Mouse (Mus musculus): ENCODE measurements around the gene Pax9. TPM values are rescaled to one million over a fixed set of nuclear protein-coding genes. Genes with fewer than 3 reads are reported as not detected.

The Pax9 gene
- polyA plus RNA-seq, 1 experiment from 2014 or later = 3.7 TPM

DNA sequence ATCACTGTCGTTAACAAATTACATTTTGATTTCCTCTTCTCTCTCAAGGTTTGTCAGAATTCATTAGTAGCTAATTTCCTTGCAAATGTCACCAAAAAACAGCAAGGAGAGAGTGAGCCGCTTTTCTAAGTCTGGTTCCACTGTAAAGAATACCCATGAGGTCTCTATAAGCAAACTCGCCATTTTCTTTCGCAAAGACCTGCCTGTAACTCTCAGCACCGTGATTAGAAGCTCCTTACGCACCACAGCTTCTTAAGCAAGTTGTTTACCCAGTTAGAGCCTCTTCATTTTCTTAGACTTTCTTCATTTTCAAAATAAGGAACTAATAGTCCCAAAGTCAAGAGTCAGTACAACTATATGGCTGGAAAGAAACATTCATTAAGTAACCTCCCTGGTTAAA, 9.4 kb downstream of the Pax9 start:
- Histone ChIP-seq H3K9ac (ENCODE audit: low read length) (no peak overlapping the region), H3K4me3 (ENCODE audit: low read depth, low read length) (no peak overlapping the region), H3K36me3 (ENCODE audit: control insufficient read depth, insufficient read depth, low read length) (no peaks in the 10 kb centered on the region), H3K4me1 (ENCODE audit: control insufficient read depth, insufficient read depth, low read length) (0 out of 2 replicates have a peak, but pooled peaks cover 3% of the 10 kb centered on the region), H3K27me3 (ENCODE audit: control insufficient read depth, insufficient read depth, low read length) (peaks cover 61% of the 10 kb centered on the region), H3K9me3 (ENCODE audit: control insufficient read depth, low read length) (no peaks in the 10 kb centered on the region), H3K4me2 (ENCODE audit: low read depth) (no peak overlapping the region), H3K27ac (ENCODE audit: low read depth, low read length) (no peak overlapping the region)
- no peak for DNase-seq (ENCODE audit: low spot score)
- 11% methylated on average over 6 of the region's 6 CpGs for WGBS
- no peak for ATAC-seq (ENCODE audit: insufficient read depth, low FRiP score, low TSS enrichment)

GRCm38 (mm10) chr12:56717971-56718706, 26.6 kb downstream of the Pax9 start:
- H3K9ac ChIP-seq (ENCODE audit: low read length) = no peak overlapping the region
- no peak overlapping the region for H3K27ac ChIP-seq (ENCODE audit: low read depth, low read length)
- H3K36me3 ChIP-seq (ENCODE audit: control insufficient read depth, insufficient read depth, low read length) = no peaks in the 10 kb centered on the region
- no peak for DNase-seq (ENCODE audit: low spot score)
- H3K9me3 ChIP-seq (ENCODE audit: control insufficient read depth, low read length) = no peaks in the 10 kb centered on the region
- H3K4me3 ChIP-seq (ENCODE audit: low read depth, low read length) = no peak overlapping the region
- no peak overlapping the region for H3K4me2 ChIP-seq (ENCODE audit: low read depth)
- 3% methylated on average over 14 of the region's 14 CpGs for WGBS
- H3K27me3 ChIP-seq (ENCODE audit: control insufficient read depth, insufficient read depth, low read length) = 0 out of 2 replicates have a peak, but pooled peaks cover 2% of the 10 kb centered on the region
- no peaks in the 10 kb centered on the region for H3K4me1 ChIP-seq (ENCODE audit: control insufficient read depth, insufficient read depth, low read length)
- no peak for ATAC-seq (ENCODE audit: insufficient read depth, low FRiP score, low TSS enrichment)

GRCm38 (mm10) chr12:56718707-56719051, 27.1 kb downstream of the Pax9 start:
- no peak overlapping the region for H3K4me2 ChIP-seq (ENCODE audit: low read depth)
- 0 out of 2 replicates have a peak, but pooled peaks cover 2% of the 10 kb centered on the region for H3K27me3 ChIP-seq (ENCODE audit: control insufficient read depth, insufficient read depth, low read length)
- no peak overlapping the region for H3K4me3 ChIP-seq (ENCODE audit: low read depth, low read length)
- no peaks in the 10 kb centered on the region for H3K36me3 ChIP-seq (ENCODE audit: control insufficient read depth, insufficient read depth, low read length)
- H3K4me1 ChIP-seq (ENCODE audit: control insufficient read depth, insufficient read depth, low read length) = no peaks in the 10 kb centered on the region
- DNase-seq (ENCODE audit: low spot score) (no peak), ATAC-seq (ENCODE audit: insufficient read depth, low FRiP score, low TSS enrichment) (no peak)
- H3K9ac ChIP-seq (ENCODE audit: low read length) = no peak overlapping the region
- H3K9me3 ChIP-seq (ENCODE audit: control insufficient read depth, low read length) = no peaks in the 10 kb centered on the region
- H3K27ac ChIP-seq (ENCODE audit: low read depth, low read length) = no peak overlapping the region
- WGBS = 9% methylated on average over 6 of the region's 6 CpGs

- no peaks in the 10 kb centered on the region for H3K27me3 ChIP-seq (ENCODE audit: control insufficient read depth, insufficient read depth, low read length)
- 77% methylated on average over 4 of the region's 4 CpGs for WGBS
- H3K9ac ChIP-seq (ENCODE audit: low read length) = no peak overlapping the region
- no peaks in the 10 kb centered on the region for H3K4me1 ChIP-seq (ENCODE audit: control insufficient read depth, insufficient read depth, low read length)
- H3K4me2 ChIP-seq (ENCODE audit: low read depth) = no peak overlapping the region
- no peak overlapping the region for H3K4me3 ChIP-seq (ENCODE audit: low read depth, low read length)
- H3K9me3 ChIP-seq (ENCODE audit: control insufficient read depth, low read length) = no peaks in the 10 kb centered on the region
- ATAC-seq (ENCODE audit: insufficient read depth, low FRiP score, low TSS enrichment) = no peak
- H3K27ac ChIP-seq (ENCODE audit: low read depth, low read length) = no peak overlapping the region
- H3K36me3 ChIP-seq (ENCODE audit: control insufficient read depth, insufficient read depth, low read length) = no peaks in the 10 kb centered on the region
- DNase-seq (ENCODE audit: low spot score) = no peak
Observed at GRCm38 (mm10) chr12:56727631-56728030, 36.1 kb downstream of the Pax9 start.

DNA sequence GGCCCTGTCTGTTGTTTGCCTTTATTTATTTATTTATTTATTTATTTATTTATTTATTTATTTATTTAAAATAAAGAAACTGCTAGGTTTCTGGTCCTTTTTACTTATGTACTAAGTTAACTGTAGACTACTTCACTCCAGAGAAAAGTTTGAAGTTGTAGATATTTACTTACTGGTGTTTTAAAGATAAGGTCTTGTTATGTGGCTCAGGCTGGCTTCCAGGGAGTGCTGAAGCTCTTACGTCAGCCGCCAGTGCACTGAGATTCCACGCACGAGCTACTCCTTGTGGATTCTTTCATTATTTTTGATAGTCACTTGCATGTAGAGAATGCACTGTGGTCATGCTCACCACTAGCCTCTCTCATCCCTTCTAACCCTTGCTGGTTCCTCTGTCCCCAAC, 45.5 kb downstream of the Pax9 start:
- Histone ChIP-seq H3K4me2 (ENCODE audit: low read depth) (no peak overlapping the region), H3K4me1 (ENCODE audit: control insufficient read depth, insufficient read depth, low read length) (no peaks in the 10 kb centered on the region), H3K36me3 (ENCODE audit: control insufficient read depth, insufficient read depth, low read length) (no peaks in the 10 kb centered on the region), H3K4me3 (ENCODE audit: low read depth, low read length) (no peak overlapping the region), H3K9ac (ENCODE audit: low read length) (no peak overlapping the region), H3K9me3 (ENCODE audit: control insufficient read depth, low read length) (no peaks in the 10 kb centered on the region), H3K27ac (ENCODE audit: low read depth, low read length) (no peak overlapping the region), H3K27me3 (ENCODE audit: control insufficient read depth, insufficient read depth, low read length) (no peaks in the 10 kb centered on the region)
- ATAC-seq (ENCODE audit: insufficient read depth, low FRiP score, low TSS enrichment) = no peak
- WGBS = 91% methylated on average over 4 of the region's 4 CpGs
- no peak for DNase-seq (ENCODE audit: low spot score)

Other genes with a start within 250 kb of the Pax9 start
- gene Nkx2-1, start 154.9 kb upstream of the Pax9 start, polyA plus RNA-seq (2014; fragmentation: Nextera tagmentation; extraction: Ambion mirVana) = not detected in 2 replicates
- gene Nkx2-9, start 78.5 kb upstream of the Pax9 start, polyA plus RNA-seq (2014; fragmentation: Nextera tagmentation; extraction: Ambion mirVana) = 0.38 and 0.85 TPM in 2 replicates